In genomic region chr2:67446772-67447171, GRCm38 (mm10) we compare ENCODE assay signal across 37 mouse cellular contexts. TPM values are rescaled to one million over a fixed set of nuclear protein-coding genes. Genes with fewer than 3 reads are reported as not detected.
DNase-seq lines count a peak whose midpoint lies in the region; ATAC-seq and TF ChIP-seq lines count a peak whose summit lies in the region.
"Had no signal": no experiment of that assay in that cellular context is flagged by ENCODE, and none has a peak within 500 bp of the region (broad histone marks: within the 10 kb centered on the region; RNA-seq: fewer than 3 reads in every experiment).

No protein-coding gene starts in this region.

- peak overlapping the region; percentile 35; the same call in 1 of the 2 replicates for H3K4me2 ChIP-seq in embryonic facial prominence, embryonic 14.5 days (ENCODE audit: low read depth, low read length)
- H3K4me2 ChIP-seq: forebrain, embryonic 13.5 days; hindbrain, embryonic 12.5 days; midbrain, embryonic 13.5 days had no signal

- H3K27ac ChIP-seq in embryonic facial prominence, embryonic 14.5 days (replicated peaks; ENCODE audit: low read depth, low read length), result no peak overlapping the region
- H3K27ac ChIP-seq in embryonic facial prominence, embryonic 10.5 days (replicated peaks), result no peak overlapping the region
- no peak overlapping the region for H3K27ac ChIP-seq in left cerebral cortex, adult 2 months
- H3K27ac ChIP-seq: forebrain, embryonic 13.5 days; heart, embryonic 15.5 days; hindbrain, embryonic 12.5 days; liver, embryonic 14.5 days; macrophage; midbrain, embryonic 13.5 days had no signal

- H3K4me3 ChIP-seq in embryonic facial prominence, embryonic 14.5 days (ENCODE audit: low read depth, low read length), result no peak overlapping the region
- H3K4me3 ChIP-seq in embryonic facial prominence, embryonic 10.5 days, result no peak overlapping the region
- peak overlapping the region; percentile 32 for H3K4me3 ChIP-seq in left cerebral cortex, adult 2 months
- H3K4me3 ChIP-seq: forebrain, embryonic 13.5 days; heart, embryonic 15.5 days; hindbrain, embryonic 12.5 days; midbrain, embryonic 13.5 days had no signal

- no peak for DNase-seq in embryonic facial prominence, embryonic 14.5 days (ENCODE audit: low spot score)
- no peak for DNase-seq in embryonic facial prominence, embryonic 10.5 days (ENCODE audit: low spot score)
- DNase-seq in heart, adult 8-10 months (ENCODE audit: low spot score), result peak; percentile 20
- DNase-seq in heart, postnatal 36 days, result no peak
- DNase-seq in left cerebral cortex, adult 2 months (ENCODE audit: extremely low spot score in 1 of 2, low spot score in 2 of 2), result no peak
- no peak for DNase-seq in left cerebral cortex, postnatal 14 days (ENCODE audit: low spot score in 2 of 2)
- DNase-seq in thymus, adult 18-20 months, result no peak
- DNase-seq: adrenal gland, postnatal 14 days; cerebellum, adult 11-12 months; cerebellum, adult 9-11 months; kidney, adult 8-10 months; liver; lung, adult 2 months; lung, postnatal 10 days; thymus, postnatal 14 days had no signal

- no peaks in the 10 kb centered on the region for H3K9me3 ChIP-seq in embryonic facial prominence, embryonic 14.5 days (ENCODE audit: control insufficient read depth, low read length)
- no peaks in the 10 kb centered on the region for H3K9me3 ChIP-seq in embryonic facial prominence, embryonic 10.5 days
- H3K9me3 ChIP-seq: forebrain, embryonic 13.5 days; G1E; heart, embryonic 15.5 days; hindbrain, embryonic 12.5 days; midbrain, embryonic 13.5 days had no signal

- WGBS in embryonic facial prominence, embryonic 14.5 days, result 72% methylated on average over 1 of the region's 1 CpGs
- WGBS in embryonic facial prominence, embryonic 10.5 days, result 93% methylated on average over 1 of the region's 1 CpGs

- intact Hi-C loops in heart, postnatal 36 days (cut with DNase I), result loop anchor here (5.0 kb wide), 1 partner anchor 61 kb away; no protein-coding TSS in a partner anchor
- intact Hi-C loops in left cerebral cortex, adult 2 months (cut with DNase I), result no loop called here
- intact Hi-C loops in left cerebral cortex, postnatal 14 days (cut with DNase I), result no loop called here

- no peaks in the 10 kb centered on the region for H3K36me3 ChIP-seq in embryonic facial prominence, embryonic 14.5 days (ENCODE audit: control insufficient read depth, insufficient read depth, low read length)
- no peaks in the 10 kb centered on the region for H3K36me3 ChIP-seq in embryonic facial prominence, embryonic 10.5 days (replicated peaks)
- H3K36me3 ChIP-seq: G1E; heart, embryonic 15.5 days; hindbrain, embryonic 12.5 days; midbrain, embryonic 13.5 days had no signal

- H3K4me1 ChIP-seq in embryonic facial prominence, embryonic 14.5 days (ENCODE audit: control insufficient read depth, insufficient read depth, low read length), result no peaks in the 10 kb centered on the region
- no peaks in the 10 kb centered on the region for H3K4me1 ChIP-seq in embryonic facial prominence, embryonic 10.5 days
- H3K4me1 ChIP-seq: forebrain, embryonic 13.5 days; heart, embryonic 15.5 days; hindbrain, embryonic 12.5 days; midbrain, embryonic 13.5 days had no signal

- no peak for ATAC-seq in embryonic facial prominence, embryonic 14.5 days (ENCODE audit: low read depth)
- ATAC-seq: forebrain, embryonic 13.5 days; intestine, embryonic 16.5 days; midbrain, embryonic 13.5 days had no signal

- no peaks in the 10 kb centered on the region for H3K27me3 ChIP-seq in embryonic facial prominence, embryonic 14.5 days (replicated peaks; ENCODE audit: control insufficient read depth, insufficient read depth, low read length)
- no peaks in the 10 kb centered on the region for H3K27me3 ChIP-seq in embryonic facial prominence, embryonic 10.5 days (replicated peaks; ENCODE audit: low read depth, poor library complexity, severe bottlenecking)
- H3K27me3 ChIP-seq: CH12.LX; forebrain, embryonic 13.5 days; heart, embryonic 15.5 days; hindbrain, embryonic 12.5 days; midbrain, embryonic 13.5 days had no signal

- no peak overlapping the region for H3K9ac ChIP-seq in embryonic facial prominence, embryonic 14.5 days (ENCODE audit: low read depth, low read length)
- H3K9ac ChIP-seq: forebrain, embryonic 13.5 days; heart, embryonic 15.5 days; hindbrain, embryonic 12.5 days; liver, embryonic 14.5 days; midbrain, embryonic 13.5 days had no signal

- TF ChIP-seq CTCF in left cerebral cortex, adult 2 months (IDR thresholded peaks at IDR 0.05), result no peak

RNA-seq across cellular contexts. Expression of gene Xirp2, which starts 1.0 kb away (rescaled TPM):
- 0.34 and 0.85 TPM in 2 replicates for polyA plus RNA-seq in embryonic facial prominence, embryonic 14.5 days (2014; fragmentation: Nextera tagmentation; extraction: Ambion mirVana)
- not detected in 2 replicates for polyA plus RNA-seq in embryonic facial prominence, embryonic 10.5 days (2016; fragmentation: Nextera tagmentation; extraction: Ambion mirVana)
- total RNA-seq in heart, adult 8-10 months (2022), result 100 to 1,000 TPM; 302 to 452 (median 427) TPM
- 100 to 1,000 TPM; 237 to 306 TPM for total RNA-seq in heart, postnatal 36 days (2021)
- total RNA-seq in left cerebral cortex, adult 2 months (2021), result under 1 TPM; 0.05 TPM
- under 1 TPM in 1 of 2 experiments, not detected in 1; 0.04 TPM for total RNA-seq in left cerebral cortex, postnatal 14 days (2021)
- total RNA-seq: adrenal gland, postnatal 14 days; CH12.LX; common myeloid progenitor, adult 5-6 weeks; granulocyte monocyte progenitor cell, adult 5-6 weeks; layer of hippocampus, postnatal 36 days; megakaryocyte-erythroid progenitor cell, adult 5-6 weeks had no signal
- polyA plus RNA-seq: C2C12; forebrain, embryonic 13.5 days; G1E; hindbrain, embryonic 12.5 days; intestine, embryonic 16.5 days; large intestine, adult 2 months; limb, embryonic 11.5 days; liver, embryonic 14.5 days; macrophage; midbrain, embryonic 13.5 days; small intestine, adult 2 months; stomach, embryonic 14.5 days; urinary bladder, adult 2 months had no signal

RNA-seq across cellular contexts. Expression of gene Gm26727, which starts 13.8 kb away (rescaled TPM):
- not detected in 2 replicates for polyA plus RNA-seq in embryonic facial prominence, embryonic 14.5 days (2014; fragmentation: Nextera tagmentation; extraction: Ambion mirVana)
- not detected in 2 replicates for polyA plus RNA-seq in embryonic facial prominence, embryonic 10.5 days (2016; fragmentation: Nextera tagmentation; extraction: Ambion mirVana)
- not detected for total RNA-seq in heart, adult 8-10 months (2022)
- not detected for total RNA-seq in heart, postnatal 36 days (2021)
- not detected for total RNA-seq in left cerebral cortex, adult 2 months (2021)
- not detected for total RNA-seq in left cerebral cortex, postnatal 14 days (2021)
- total RNA-seq: adrenal gland, postnatal 14 days; CH12.LX; common myeloid progenitor, adult 5-6 weeks; G1E; gastrocnemius, adult 8-10 months; granulocyte monocyte progenitor cell, adult 5-6 weeks; layer of hippocampus, postnatal 36 days; left cerebral cortex, postnatal 10 days; megakaryocyte-erythroid progenitor cell, adult 5-6 weeks had no signal
- polyA plus RNA-seq: C2C12; forebrain, embryonic 13.5 days; G1E; heart, embryonic 15.5 days; hindbrain, embryonic 12.5 days; intestine, embryonic 16.5 days; large intestine, adult 2 months; limb, embryonic 11.5 days; liver, embryonic 14.5 days; lung, adult 2 months; macrophage; midbrain, embryonic 13.5 days; neural tube, embryonic 14.5 days; small intestine, adult 2 months; stomach, embryonic 14.5 days; urinary bladder, adult 2 months had no signal

RNA-seq across cellular contexts. Expression of gene Gm21830, which starts 33.2 kb away (rescaled TPM):
- not detected in 2 replicates for polyA plus RNA-seq in embryonic facial prominence, embryonic 14.5 days (2014; fragmentation: Nextera tagmentation; extraction: Ambion mirVana)
- polyA plus RNA-seq in embryonic facial prominence, embryonic 10.5 days (2016; fragmentation: Nextera tagmentation; extraction: Ambion mirVana), result not detected in 2 replicates
- not detected for total RNA-seq in heart, adult 8-10 months (2022)
- not detected for total RNA-seq in heart, postnatal 36 days (2021)
- not detected for total RNA-seq in left cerebral cortex, adult 2 months (2021)
- not detected for total RNA-seq in left cerebral cortex, postnatal 14 days (2021)
- total RNA-seq: adrenal gland, postnatal 14 days; CH12.LX; common myeloid progenitor, adult 5-6 weeks; G1E; gastrocnemius, adult 8-10 months; granulocyte monocyte progenitor cell, adult 5-6 weeks; layer of hippocampus, postnatal 36 days; left cerebral cortex, postnatal 10 days; megakaryocyte-erythroid progenitor cell, adult 5-6 weeks had no signal
- polyA plus RNA-seq: C2C12; forebrain, embryonic 13.5 days; G1E; heart, embryonic 15.5 days; hindbrain, embryonic 12.5 days; intestine, embryonic 16.5 days; large intestine, adult 2 months; limb, embryonic 11.5 days; liver, embryonic 14.5 days; lung, adult 2 months; macrophage; midbrain, embryonic 13.5 days; neural tube, embryonic 14.5 days; small intestine, adult 2 months; stomach, embryonic 14.5 days; urinary bladder, adult 2 months had no signal

Comparison
In these comparisons a context has a peak if more than half of its experiments do, and no peak if none do; other contexts are left out.
1. RNA of gene Xirp2, which starts 1.0 kb away (total RNA-seq): 302 to 452 TPM in heart, adult 8-10 months and 237 to 306 TPM in heart, postnatal 36 days; 0.05 TPM in left cerebral cortex, adult 2 months and 0.04 TPM in left cerebral cortex, postnatal 14 days; every median in the first group is over 100 times any median in the second.